Mouse (Mus musculus) MEL (cell line): ENCODE data around the gene Stx2.

Source experiments
- BHLHE40 ChIP-seq: IDR thresholded peaks from 2 replicates; pipeline ENCODE4 v1.6.1; 2012; ENCODE audit warnings: low read depth, mild to moderate bottlenecking, inconsistent platforms, low read length, improper control_type of control experiment, borderline replicate concordance
- CTCF ChIP-seq, 3 experiments: IDR thresholded peaks in 2 of 3; conservative IDR thresholded peaks in 1 of 3; 2 replicates each; pipeline ENCODE4 v1.5.1; 2011 to 2012; ENCODE audit warnings: low read length in 3 of 3, low read depth in 2 of 3, mild to moderate bottlenecking in 2 of 3, improper control_type of control experiment in 1 of 3, inconsistent platforms in 1 of 3, mixed read lengths in 1 of 3, moderate library complexity in 1 of 3; ENCODE audit not compliant: control insufficient read depth in 1 of 3, insufficient read depth in 1 of 3, poor library complexity in 1 of 3, severe bottlenecking in 1 of 3
- E2F4 ChIP-seq: IDR thresholded peaks from 2 replicates; pipeline ENCODE4 v1.6.1; 2011; ENCODE audit warnings: low read depth, low read length, improper control_type of control experiment, borderline replicate concordance
- EP300 ChIP-seq, 2 experiments: IDR thresholded peaks; 2 replicates each; pipeline ENCODE4 v1.6.1; 2011; ENCODE audit warnings: improper control_type of control experiment in 2 of 2, low read length in 2 of 2, low read depth in 1 of 2, mild to moderate bottlenecking in 1 of 2
- GABPA ChIP-seq: IDR thresholded peaks from 2 replicates; pipeline ENCODE4 v1.6.1; 2012; ENCODE audit warnings: low read depth, mild to moderate bottlenecking, inconsistent platforms, low read length, improper control_type of control experiment, moderate library complexity
- JUND ChIP-seq: IDR thresholded peaks from 2 replicates; pipeline ENCODE4 v1.6.1; 2011; ENCODE audit warnings: low read depth, mild to moderate bottlenecking, improper control_type of control experiment, low read length
- MAX ChIP-seq: IDR thresholded peaks from 2 replicates; pipeline ENCODE4 v1.6.1; 2011; ENCODE audit warnings: low read length, improper control_type of control experiment
- MXI1 ChIP-seq: IDR thresholded peaks from 2 replicates; pipeline ENCODE4 v1.6.1; 2011; ENCODE audit warnings: mild to moderate bottlenecking, low read depth, low read length, improper control_type of control experiment
- NELFE ChIP-seq: IDR thresholded peaks from 2 replicates; pipeline ENCODE4 v1.6.1; 2011; ENCODE audit warnings: low read depth, low read length, improper control_type of control experiment
- POLR2A ChIP-seq, 2 experiments: IDR thresholded peaks; 2 replicates each; pipeline ENCODE4 v1.6.1; 2011 to 2012; ENCODE audit warnings: low read length in 2 of 2, mild to moderate bottlenecking in 2 of 2, control low read depth in 1 of 2, improper control_type of control experiment in 1 of 2, low read depth in 1 of 2, moderate library complexity in 1 of 2; ENCODE audit not compliant: control insufficient read depth in 1 of 2, insufficient read depth in 1 of 2, poor library complexity in 1 of 2
- SMC3 ChIP-seq: IDR thresholded peaks from 2 replicates; pipeline ENCODE4 v1.6.1; 2011; ENCODE audit warnings: low read depth, low read length, improper control_type of control experiment
- USF1 ChIP-seq: IDR thresholded peaks from 2 replicates; pipeline ENCODE4 v1.6.1; 2014; ENCODE audit warnings: low read depth, mild to moderate bottlenecking, inconsistent platforms, low read length, improper control_type of control experiment, moderate library complexity
- ZKSCAN1 ChIP-seq: IDR thresholded peaks from 2 replicates; pipeline ENCODE4 v1.6.1; 2012; ENCODE audit warnings: low read depth, mild to moderate bottlenecking, inconsistent platforms, low read length, improper control_type of control experiment, moderate library complexity
- ZNF384 ChIP-seq: IDR thresholded peaks from 2 replicates; pipeline ENCODE4 v1.6.1; 2012; ENCODE audit warnings: low read depth, mild to moderate bottlenecking, inconsistent platforms, low read length, improper control_type of control experiment

- no peak for TF ChIP-seq BHLHE40
- no peak for TF ChIP-seq POLR2A (IDR thresholded peaks at IDR 0.05; ENCODE audit: control insufficient read depth in 1 of 2, insufficient read depth in 1 of 2, low read depth in 1 of 2, low read length in 2 of 2, poor library complexity in 1 of 2)
- no peak for TF ChIP-seq GABPA
- no peak for TF ChIP-seq EP300 (IDR thresholded peaks at IDR 0.05; ENCODE audit: low read depth in 1 of 2, low read length in 2 of 2)
- no peak for TF ChIP-seq USF1
- TF ChIP-seq CTCF (IDR thresholded peaks at IDR 0.05 in 2 of 3, conservative IDR thresholded peaks at IDR 0.05 in 1 of 3; ENCODE audit: control insufficient read depth in 1 of 3, insufficient read depth in 1 of 3, low read depth in 2 of 3, low read length in 3 of 3, poor library complexity in 1 of 3, severe bottlenecking in 1 of 3): no peak
- no peak for TF ChIP-seq NELFE
- no peak for TF ChIP-seq E2F4
- no peak for TF ChIP-seq MAX
- TF ChIP-seq JUND: no peak
- no peak for TF ChIP-seq MXI1
- TF ChIP-seq ZKSCAN1: no peak
- no peak for TF ChIP-seq ZNF384
- TF ChIP-seq SMC3: no peak
Measured at GRCm38 (mm10) chr5:128984536-128984935, 23.8 kb downstream of the Stx2 start.
